9 mouse cellular contexts compared by ENCODE assay signal in the genomic region with DNA sequence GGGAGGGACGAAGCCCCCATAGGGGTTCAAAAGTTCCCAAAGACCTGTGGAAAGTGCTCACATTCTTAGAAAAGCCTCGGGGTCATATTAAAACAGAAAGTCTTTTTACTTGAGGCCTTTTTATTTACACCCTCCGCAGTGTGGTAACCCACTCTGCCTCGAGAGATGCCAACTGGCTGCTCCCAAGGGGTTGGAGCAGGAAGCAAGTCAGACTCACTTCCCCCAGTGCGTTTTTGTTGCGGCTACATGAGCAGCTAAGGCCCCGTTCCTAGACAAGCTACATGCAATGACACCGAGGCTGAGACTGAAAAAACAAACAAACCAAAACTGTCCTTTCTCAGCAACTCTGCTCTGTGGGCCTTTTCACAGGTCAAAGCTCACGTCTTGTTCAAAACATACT. TPM values are rescaled to one million over a fixed set of nuclear protein-coding genes. Genes with fewer than 3 reads are reported as not detected.
DNase-seq lines count a peak whose midpoint lies in the region; ATAC-seq and TF ChIP-seq lines count a peak whose summit lies in the region.
"Had no signal": no experiment of that assay in that cellular context is flagged by ENCODE, and none has a peak within 500 bp of the region (broad histone marks: within the 10 kb centered on the region; RNA-seq: fewer than 3 reads in every experiment).

No protein-coding gene starts in this region.

- no peak for DNase-seq in hindbrain, postnatal 0 days (ENCODE audit: low spot score)
- DNase-seq in B cell, adult 2 months, result peak; percentile 45 to 58
- peak; percentile 45 for DNase-seq in liver, postnatal 0 days
- no peak for DNase-seq in layer of hippocampus, adult 8-10 months (ENCODE audit: low spot score in 2 of 2)
- DNase-seq in c-Kit-positive CD71-positive TER-119-positive erythroid progenitor cells, embryonic 14.5 days (ENCODE audit: low spot score), result no peak
- no peak for DNase-seq in forebrain, embryonic 11.5 days (ENCODE audit: low spot score)
- DNase-seq: heart, postnatal 14 days had no signal

- H3K4me2 ChIP-seq in hindbrain, postnatal 0 days (ENCODE audit: low read depth, low read length), result no peak overlapping the region
- no peak overlapping the region for H3K4me2 ChIP-seq in hindbrain, embryonic 16.5 days (ENCODE audit: low read length)
- H3K4me2 ChIP-seq in liver, postnatal 0 days (ENCODE audit: low read depth, low read length), result no peak overlapping the region
- no peak overlapping the region for H3K4me2 ChIP-seq in forebrain, embryonic 11.5 days (ENCODE audit: low read depth, low read length, severe bottlenecking)

- 73% methylated on average over 9 of the region's 9 CpGs for WGBS in hindbrain, postnatal 0 days
- WGBS in hindbrain, embryonic 16.5 days, result 74% methylated on average over 9 of the region's 9 CpGs
- WGBS in liver, postnatal 0 days (ENCODE audit: insufficient replicate concordance), result 42% methylated on average over 9 of the region's 9 CpGs
- WGBS in forebrain, embryonic 11.5 days, result 78% methylated on average over 9 of the region's 9 CpGs

- H3K27ac ChIP-seq in hindbrain, postnatal 0 days, result 0 out of 2 replicates have a peak overlapping the region, but pooled peaks have one; percentile 12
- H3K27ac ChIP-seq in hindbrain, embryonic 16.5 days (ENCODE audit: low read depth, low read length), result no peak overlapping the region
- H3K27ac ChIP-seq in bone marrow macrophage, adult 2 months (ENCODE audit: insufficient read depth, low read depth, low read length), result peak overlapping the region; percentile 78
- peak overlapping the region; percentile 86 for H3K27ac ChIP-seq in liver, postnatal 0 days (ENCODE audit: low read depth)
- no peak overlapping the region for H3K27ac ChIP-seq in forebrain, embryonic 11.5 days (ENCODE audit: low read depth, low read length)

- no peak overlapping the region for H3K9ac ChIP-seq in hindbrain, postnatal 0 days (replicated peaks; ENCODE audit: low read length)
- H3K9ac ChIP-seq in hindbrain, embryonic 16.5 days (ENCODE audit: low read depth, low read length), result no peak overlapping the region
- no peak overlapping the region for H3K9ac ChIP-seq in liver, postnatal 0 days (replicated peaks)
- H3K9ac ChIP-seq in forebrain, embryonic 11.5 days (ENCODE audit: low read length), result no peak overlapping the region

- no peaks in the 10 kb centered on the region for H3K4me1 ChIP-seq in hindbrain, postnatal 0 days (ENCODE audit: insufficient read depth, low read length)
- H3K4me1 ChIP-seq in hindbrain, embryonic 16.5 days (ENCODE audit: control insufficient read depth, insufficient read depth, low read depth, low read length), result no peaks in the 10 kb centered on the region
- peaks cover 23% of the 10 kb centered on the region for H3K4me1 ChIP-seq in bone marrow macrophage, adult 2 months (ENCODE audit: control insufficient read depth, insufficient read depth, low read length)
- H3K4me1 ChIP-seq in liver, postnatal 0 days (ENCODE audit: insufficient read depth), result peaks cover 35% of the 10 kb centered on the region
- H3K4me1 ChIP-seq in forebrain, embryonic 11.5 days (replicated peaks; ENCODE audit: control insufficient read depth, insufficient read depth, low read length), result no peaks in the 10 kb centered on the region

- TF ChIP-seq EP300 in liver, postnatal 0 days (IDR thresholded peaks at IDR 0.05; ENCODE audit: low read depth), result no peak

- no peak for ATAC-seq in hindbrain, postnatal 0 days
- no peak for ATAC-seq in hindbrain, embryonic 16.5 days
- 0 out of 2 replicates have a peak, but pooled peaks have one; percentile 20 for ATAC-seq in liver, postnatal 0 days
- ATAC-seq in forebrain, embryonic 11.5 days (replicated peaks; ENCODE audit: low FRiP score), result no peak

- no peak for TF ChIP-seq POLR2A in bone marrow macrophage, adult 2 months (IDR thresholded peaks at IDR 0.05; ENCODE audit: borderline replicate concordance, low read depth, low read length)

- no peaks in the 10 kb centered on the region for H3K36me3 ChIP-seq in hindbrain, postnatal 0 days (ENCODE audit: insufficient read depth, low read length)
- H3K36me3 ChIP-seq in hindbrain, embryonic 16.5 days (ENCODE audit: control insufficient read depth, insufficient read depth, low read length), result no peaks in the 10 kb centered on the region
- no peaks in the 10 kb centered on the region for H3K36me3 ChIP-seq in liver, postnatal 0 days (replicated peaks; ENCODE audit: insufficient read depth, low read length)
- H3K36me3 ChIP-seq in forebrain, embryonic 11.5 days (ENCODE audit: control insufficient read depth, insufficient read depth, low read length), result no peaks in the 10 kb centered on the region

- no peak for TF ChIP-seq CTCF in hindbrain, postnatal 0 days (IDR thresholded peaks at IDR 0.05; ENCODE audit: low read depth)
- no peak for TF ChIP-seq CTCF in bone marrow macrophage, adult 2 months (IDR thresholded peaks at IDR 0.05; ENCODE audit: low read depth, low read length)
- TF ChIP-seq CTCF in liver, postnatal 0 days (IDR thresholded peaks at IDR 0.05; ENCODE audit: low read depth), result no peak

- no peak overlapping the region for H3K4me3 ChIP-seq in hindbrain, postnatal 0 days (ENCODE audit: low read length)
- no peak overlapping the region for H3K4me3 ChIP-seq in hindbrain, embryonic 16.5 days (ENCODE audit: low read length)
- H3K4me3 ChIP-seq in bone marrow macrophage, adult 2 months (ENCODE audit: insufficient read depth, low read length), result no peak overlapping the region
- no peak overlapping the region for H3K4me3 ChIP-seq in liver, postnatal 0 days (ENCODE audit: low read depth, low read length)
- H3K4me3 ChIP-seq in forebrain, embryonic 11.5 days (ENCODE audit: low read depth, low read length), result no peak overlapping the region

- no peaks in the 10 kb centered on the region for H3K27me3 ChIP-seq in hindbrain, postnatal 0 days (ENCODE audit: insufficient read depth, low read length)
- no peaks in the 10 kb centered on the region for H3K27me3 ChIP-seq in hindbrain, embryonic 16.5 days (replicated peaks; ENCODE audit: control insufficient read depth, insufficient read depth, low read length)
- no peaks in the 10 kb centered on the region for H3K27me3 ChIP-seq in liver, postnatal 0 days (ENCODE audit: insufficient read depth, low read length)
- H3K27me3 ChIP-seq in forebrain, embryonic 11.5 days (ENCODE audit: control insufficient read depth, insufficient read depth, low read length), result no peaks in the 10 kb centered on the region

- no peaks in the 10 kb centered on the region for H3K9me3 ChIP-seq in hindbrain, postnatal 0 days (ENCODE audit: low read length)
- no peaks in the 10 kb centered on the region for H3K9me3 ChIP-seq in hindbrain, embryonic 16.5 days (ENCODE audit: control insufficient read depth, low read length)
- no peaks in the 10 kb centered on the region for H3K9me3 ChIP-seq in liver, postnatal 0 days (ENCODE audit: low read length)
- H3K9me3 ChIP-seq in forebrain, embryonic 11.5 days (ENCODE audit: control insufficient read depth, low read length), result no peaks in the 10 kb centered on the region

RNA-seq across cellular contexts. Expression of a gene that starts 8.4 kb away (rescaled TPM):
- 53.1 and 68.4 TPM in 2 replicates for total RNA-seq in hindbrain, postnatal 0 days (2014; rRNA removed)
- 131 and 140 TPM in 2 replicates for polyA plus RNA-seq in hindbrain, postnatal 0 days (2015; fragmentation: Nextera tagmentation; extraction: Ambion mirVana)
- 118 and 127 TPM in 2 replicates for polyA plus RNA-seq in hindbrain, embryonic 16.5 days (2015; fragmentation: Nextera tagmentation; extraction: Ambion mirVana)
- polyA plus RNA-seq in bone marrow macrophage, adult 2 months (2012; ENCODE audit: insufficient read depth, insufficient read length, missing spikeins), result 193 and 222 TPM in 2 replicates
- polyA plus RNA-seq in liver, postnatal 0 days (2015; fragmentation: Nextera tagmentation; extraction: Ambion mirVana), result 18.2 and 20.8 TPM in 2 replicates
- total RNA-seq in layer of hippocampus, adult 8-10 months (2022), result 10 to 100 TPM; 38.9 to 52.7 (median 46.3) TPM
- polyA plus RNA-seq in forebrain, embryonic 11.5 days (2014; fragmentation: Nextera tagmentation; extraction: Ambion mirVana), result 28.8 and 31.6 TPM in 2 replicates

RNA-seq across cellular contexts. Expression of a gene that starts 53.5 kb away (rescaled TPM):
- 53.1 and 60.5 TPM in 2 replicates for total RNA-seq in hindbrain, postnatal 0 days (2014; rRNA removed)
- polyA plus RNA-seq in hindbrain, postnatal 0 days (2015; fragmentation: Nextera tagmentation; extraction: Ambion mirVana), result 33.6 and 34.1 TPM in 2 replicates
- 42.7 and 49.2 TPM in 2 replicates for polyA plus RNA-seq in hindbrain, embryonic 16.5 days (2015; fragmentation: Nextera tagmentation; extraction: Ambion mirVana)
- 89.1 and 92.5 TPM in 2 replicates for polyA plus RNA-seq in bone marrow macrophage, adult 2 months (2012; ENCODE audit: insufficient read depth, insufficient read length, missing spikeins)
- polyA plus RNA-seq in liver, postnatal 0 days (2015; fragmentation: Nextera tagmentation; extraction: Ambion mirVana), result 16.3 and 16.6 TPM in 2 replicates
- total RNA-seq in layer of hippocampus, adult 8-10 months (2022), result 10 to 100 TPM; 44.9 to 54.0 (median 48.4) TPM
- polyA plus RNA-seq in forebrain, embryonic 11.5 days (2014; fragmentation: Nextera tagmentation; extraction: Ambion mirVana), result 51.4 and 53.1 TPM in 2 replicates

RNA-seq across cellular contexts. Expression of a gene that starts 59.1 kb away (rescaled TPM):
- 79.6 and 93.3 TPM in 2 replicates for total RNA-seq in hindbrain, postnatal 0 days (2014; rRNA removed)
- polyA plus RNA-seq in hindbrain, postnatal 0 days (2015; fragmentation: Nextera tagmentation; extraction: Ambion mirVana), result 107 and 114 TPM in 2 replicates
- polyA plus RNA-seq in hindbrain, embryonic 16.5 days (2015; fragmentation: Nextera tagmentation; extraction: Ambion mirVana), result 114 and 131 TPM in 2 replicates
- 78.7 and 80.3 TPM in 2 replicates for polyA plus RNA-seq in bone marrow macrophage, adult 2 months (2012; ENCODE audit: insufficient read depth, insufficient read length, missing spikeins)
- 8.6 and 9.8 TPM in 2 replicates for polyA plus RNA-seq in liver, postnatal 0 days (2015; fragmentation: Nextera tagmentation; extraction: Ambion mirVana)
- total RNA-seq in layer of hippocampus, adult 8-10 months (2022), result 100 to 1,000 TPM in 2 of 4 experiments, 10 to 100 TPM in 2; 78.8 to 108 (median 89.8) TPM
- polyA plus RNA-seq in forebrain, embryonic 11.5 days (2014; fragmentation: Nextera tagmentation; extraction: Ambion mirVana), result 36.4 and 42.4 TPM in 2 replicates

Comparison
In these comparisons a context has a peak if more than half of its experiments do, and no peak if none do; other contexts are left out.
1. H3K27ac ChIP-seq: peak in hindbrain, postnatal 0 days (single experiment), bone marrow macrophage, adult 2 months (single experiment) and liver, postnatal 0 days (single experiment); none in hindbrain, embryonic 16.5 days (single experiment) and forebrain, embryonic 11.5 days (single experiment).
2. DNase-seq: peak in B cell, adult 2 months (2 of 2) and liver, postnatal 0 days (single experiment); none in hindbrain, postnatal 0 days (single experiment), layer of hippocampus, adult 8-10 months (0 of 2), c-Kit-positive CD71-positive TER-119-positive erythroid progenitor cells, embryonic 14.5 days (single experiment) and forebrain, embryonic 11.5 days (single experiment).